Mouse (Mus musculus) hindbrain, embryonic 15.5 days (tissue): ENCODE data around the gene Bcl10. TPM values are rescaled to one million over a fixed set of nuclear protein-coding genes. Genes with fewer than 3 reads are reported as not detected.

Experiments used
- ATAC-seq: fragments of 200-750 bp; cut with Nextera tagmentation; 2 replicates; pipeline ENCODE4 v1.8.0; 2017; ENCODE audit warnings: low read depth, moderate number of reproducible peaks, moderate TSS enrichment; ENCODE audit not compliant: low FRiP score
- H3K27ac ChIP-seq: fragments of 300-500 bp; sonication (generic); replicated peaks from 2 replicates; pipeline ENCODE4 v1.5.1; 2015; ENCODE audit warnings: mild to moderate bottlenecking, inconsistent platforms
- H3K27me3 ChIP-seq: fragments of 300-500 bp; sonication (generic); 2 replicates; pipeline ENCODE4 v1.6.1; 2015; ENCODE audit warnings: control low read depth, inconsistent platforms
- H3K36me3 ChIP-seq: fragments of 300-500 bp; sonication (generic); 2 replicates; pipeline ENCODE4 v1.6.1; 2015; ENCODE audit warnings: control low read depth, inconsistent platforms
- H3K4me1 ChIP-seq: fragments of 300-500 bp; sonication (generic); replicated peaks from 2 replicates; pipeline ENCODE4 v1.6.1; 2015; ENCODE audit warnings: control low read depth, inconsistent platforms
- H3K4me2 ChIP-seq: fragments of 300-500 bp; sonication (generic); 2 replicates; pipeline ENCODE4 v1.6.1; 2015; ENCODE audit warnings: moderate library complexity, mild to moderate bottlenecking, inconsistent platforms
- H3K4me3 ChIP-seq: fragments of 300-500 bp; sonication (generic); 2 replicates; pipeline ENCODE4 v1.5.1; 2015; ENCODE audit warnings: mild to moderate bottlenecking, inconsistent platforms
- H3K9ac ChIP-seq: fragments of 300-500 bp; sonication (generic); 2 replicates; pipeline ENCODE4 v1.6.1; 2015; ENCODE audit warnings: inconsistent platforms
- H3K9me3 ChIP-seq: fragments of 300-500 bp; sonication (generic); 2 replicates; pipeline ENCODE4 v1.6.1; 2016; ENCODE audit warnings: control low read depth, inconsistent platforms
- WGBS: fragments of 180-500 bp; shearing (Covaris S2); methylation state at CpG from one replicate; pipeline ENCODE4 v1.1.7; 2015; 5-methylcytosine and 5-hydroxymethylcytosine counted together
- polyA plus RNA-seq: library from polyadenylated mRNA; unstranded; fragments of >200 nt; fragmentation: Nextera tagmentation; extraction: Ambion mirVana; gene quantifications from 2 replicates; pipeline ENCODE4 v1.2.1, GENCODE M21; 2015

Gene Bcl10
- polyA plus RNA-seq, 1 experiment from 2014 or later, result 34.8 TPM

DNA sequence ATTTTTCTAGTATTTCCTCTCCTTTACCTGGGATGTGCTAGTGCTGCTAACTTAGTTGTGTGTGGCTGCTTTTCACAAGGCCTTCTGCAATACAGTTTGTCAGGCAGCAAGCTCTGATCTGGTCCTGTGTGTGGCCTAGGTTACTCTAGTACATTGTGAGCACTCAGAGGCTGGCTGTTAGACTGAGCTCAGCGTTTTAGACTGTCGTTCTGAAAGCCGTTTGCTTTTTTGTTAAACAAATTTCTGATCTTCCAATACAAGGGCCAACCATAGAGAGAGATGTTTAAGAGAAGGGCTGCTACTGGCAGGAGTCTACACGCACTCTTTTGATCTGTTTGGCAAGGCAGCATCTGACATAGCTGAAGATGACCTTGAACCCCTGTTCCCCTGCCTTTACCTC, 17.4 kb downstream of the Bcl10 start:
- Histone ChIP-seq H3K36me3 (peaks cover 29% of the 10 kb centered on the region), H3K9ac (no peak overlapping the region), H3K4me3 (no peak overlapping the region), H3K4me2 (no peak overlapping the region; the same call in 1 of the 2 replicates), H3K27me3 (no peaks in the 10 kb centered on the region), H3K9me3 (no peaks in the 10 kb centered on the region), H3K4me1 (peaks cover 26% of the 10 kb centered on the region), H3K27ac (no peak overlapping the region)
- no peak for ATAC-seq
- WGBS, result 84% methylated on average over 4 of the region's 4 CpGs

DNA sequence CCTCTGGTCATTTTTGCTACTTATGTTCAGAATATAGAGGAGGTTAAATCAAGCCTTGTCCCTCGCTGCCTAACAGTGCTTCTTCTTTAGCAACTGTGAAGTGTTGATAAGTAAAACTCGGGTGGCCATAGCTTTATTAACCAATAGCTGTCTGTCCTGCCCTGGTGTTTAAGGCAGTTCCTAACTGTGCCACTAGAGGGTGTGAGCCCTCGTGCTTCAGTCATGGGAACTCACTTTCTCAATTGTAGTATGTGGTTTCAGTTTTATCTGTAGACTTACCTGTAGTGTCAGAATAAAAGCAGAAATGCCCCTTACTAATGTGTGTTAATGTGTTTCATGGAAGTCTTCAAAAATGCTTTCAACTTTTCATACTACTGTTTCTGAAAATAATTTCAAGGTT, 19.4 kb downstream of the Bcl10 start:
- WGBS, result 15% methylated on average over 3 of the region's 3 CpGs
- H3K4me1 ChIP-seq, result peaks cover 26% of the 10 kb centered on the region
- no peak overlapping the region for H3K27ac ChIP-seq
- H3K4me2 ChIP-seq, result no peak overlapping the region
- no peak overlapping the region for H3K9ac ChIP-seq
- no peaks in the 10 kb centered on the region for H3K9me3 ChIP-seq
- peaks cover 30% of the 10 kb centered on the region for H3K36me3 ChIP-seq
- H3K27me3 ChIP-seq, result no peaks in the 10 kb centered on the region
- H3K4me3 ChIP-seq, result no peak overlapping the region
- no peak for ATAC-seq

DNA sequence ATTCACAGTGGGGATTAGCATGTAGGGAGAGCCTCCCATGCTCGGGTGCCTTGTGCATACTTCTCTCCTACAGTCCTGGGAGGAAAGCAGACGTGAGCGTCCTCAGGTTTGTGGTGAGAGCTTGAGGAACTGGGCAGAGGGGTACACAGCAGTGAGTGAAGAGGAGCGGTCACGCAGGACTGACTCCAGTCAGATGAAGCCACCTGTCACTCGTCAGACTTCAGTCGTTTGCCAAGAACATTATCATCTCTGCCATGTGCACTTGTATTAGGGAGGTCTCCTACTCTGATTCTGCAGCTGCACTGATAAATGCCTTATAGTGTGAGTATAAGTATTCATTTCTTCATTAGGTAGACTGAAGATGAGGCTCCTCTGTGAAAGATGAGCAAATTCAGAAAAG, 21.7 kb downstream of the Bcl10 start:
- H3K9me3 ChIP-seq, result no peaks in the 10 kb centered on the region
- peaks cover 3% of the 10 kb centered on the region for H3K27me3 ChIP-seq
- H3K9ac ChIP-seq, result no peak overlapping the region
- peaks cover 18% of the 10 kb centered on the region for H3K4me1 ChIP-seq
- H3K27ac ChIP-seq, result no peak overlapping the region
- no peak overlapping the region for H3K4me3 ChIP-seq
- H3K4me2 ChIP-seq, result no peak overlapping the region
- ATAC-seq, result no peak
- WGBS, result 81% methylated on average over 7 of the region's 7 CpGs
- H3K36me3 ChIP-seq, result peaks cover 30% of the 10 kb centered on the region

DNA sequence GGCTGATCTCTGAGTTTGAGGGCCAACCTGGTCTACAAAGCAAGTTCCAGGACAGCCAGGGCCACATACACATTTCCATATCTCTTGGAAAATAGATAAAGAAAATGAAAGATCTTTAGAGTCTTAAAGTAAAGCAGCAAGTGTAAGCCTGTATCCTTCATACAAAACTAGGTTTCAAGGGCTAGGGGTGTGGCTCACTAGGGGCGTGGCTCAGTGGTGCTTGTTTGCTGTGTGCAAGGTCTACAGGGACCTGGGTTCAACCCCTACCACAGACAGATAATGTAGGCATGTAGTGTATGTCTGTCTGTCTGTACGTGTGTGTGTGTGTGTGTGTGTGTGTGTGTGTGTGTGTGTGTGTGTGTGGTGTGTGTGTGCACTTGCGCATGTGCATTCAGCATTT, 23.3 kb downstream of the Bcl10 start:
- 89% methylated on average over 3 of the region's 3 CpGs for WGBS
- Histone ChIP-seq H3K9ac (no peak overlapping the region), H3K27ac (no peak overlapping the region), H3K4me3 (no peak overlapping the region), H3K27me3 (peaks cover 5% of the 10 kb centered on the region), H3K36me3 (peaks cover 22% of the 10 kb centered on the region), H3K4me1 (peaks cover 13% of the 10 kb centered on the region), H3K4me2 (no peak overlapping the region), H3K9me3 (no peaks in the 10 kb centered on the region)
- no peak for ATAC-seq

DNA sequence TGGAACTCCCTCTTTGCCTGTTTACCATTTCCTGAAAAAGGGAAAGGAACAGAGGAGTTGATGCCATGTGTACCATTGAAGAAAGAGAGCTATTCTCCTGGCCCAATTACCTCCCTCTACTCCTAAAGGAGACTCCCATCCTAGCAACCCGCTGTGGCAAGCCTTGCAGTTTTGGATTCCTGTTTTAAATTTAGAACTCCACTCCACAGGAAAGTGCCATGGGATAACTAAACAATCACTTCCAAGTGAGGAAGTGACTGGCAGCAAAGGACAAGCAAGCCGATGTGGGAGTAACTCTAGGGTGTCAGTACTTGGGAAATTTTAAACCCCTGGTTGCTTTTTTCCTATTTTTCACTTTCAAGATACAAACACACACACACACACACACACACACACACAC, 24.1 kb downstream of the Bcl10 start:
- H3K36me3 ChIP-seq, result peaks cover 22% of the 10 kb centered on the region
- H3K27me3 ChIP-seq, result peaks cover 5% of the 10 kb centered on the region
- H3K4me1 ChIP-seq, result peaks cover 13% of the 10 kb centered on the region
- no peak overlapping the region for H3K9ac ChIP-seq
- H3K4me3 ChIP-seq, result no peak overlapping the region
- WGBS, result 67% methylated on average over 2 of the region's 2 CpGs
- no peak overlapping the region for H3K4me2 ChIP-seq
- no peaks in the 10 kb centered on the region for H3K9me3 ChIP-seq
- ATAC-seq, result no peak
- H3K27ac ChIP-seq, result no peak overlapping the region

DNA sequence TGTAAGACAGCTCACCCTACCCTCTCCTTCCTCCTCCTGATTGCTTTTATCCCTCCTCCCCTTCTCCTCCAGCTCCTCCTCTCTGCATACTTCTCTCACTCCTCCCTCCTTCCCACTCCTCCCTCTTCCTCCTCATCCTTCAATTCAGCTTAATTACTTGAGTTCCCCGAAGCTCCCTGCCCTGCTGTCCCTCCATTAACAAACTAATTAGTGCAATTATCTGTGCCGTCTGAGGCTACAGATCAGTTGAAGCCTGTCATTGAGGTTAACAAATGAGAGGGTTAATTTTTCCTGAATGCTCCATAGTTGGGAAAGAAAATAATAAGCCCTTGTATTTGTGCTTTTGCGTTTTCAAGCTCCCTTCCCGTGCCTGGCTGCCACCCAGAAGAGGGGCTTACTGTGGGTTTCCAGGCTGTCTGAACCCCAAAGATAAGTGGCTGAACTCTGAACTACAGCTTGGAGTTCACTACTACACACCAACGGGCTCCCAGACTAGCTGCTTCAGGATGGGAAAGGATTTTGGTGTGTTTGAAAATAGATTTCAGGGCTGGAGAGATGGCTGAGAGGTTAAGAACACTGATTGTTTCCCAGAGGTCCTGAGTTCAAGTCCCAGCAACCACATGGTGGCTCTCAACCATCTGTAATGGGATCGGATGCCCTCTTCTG, 25.1 kb downstream of the Bcl10 start:
- no peak overlapping the region for H3K4me2 ChIP-seq
- WGBS, result 35% methylated on average over 6 of the region's 6 CpGs
- H3K9ac ChIP-seq, result no peak overlapping the region
- no peak overlapping the region for H3K27ac ChIP-seq
- no peaks in the 10 kb centered on the region for H3K9me3 ChIP-seq
- no peak for ATAC-seq
- H3K4me1 ChIP-seq, result peaks cover 9% of the 10 kb centered on the region
- no peak overlapping the region for H3K4me3 ChIP-seq
- H3K27me3 ChIP-seq, result peaks cover 5% of the 10 kb centered on the region
- H3K36me3 ChIP-seq, result peaks cover 22% of the 10 kb centered on the region

DNA sequence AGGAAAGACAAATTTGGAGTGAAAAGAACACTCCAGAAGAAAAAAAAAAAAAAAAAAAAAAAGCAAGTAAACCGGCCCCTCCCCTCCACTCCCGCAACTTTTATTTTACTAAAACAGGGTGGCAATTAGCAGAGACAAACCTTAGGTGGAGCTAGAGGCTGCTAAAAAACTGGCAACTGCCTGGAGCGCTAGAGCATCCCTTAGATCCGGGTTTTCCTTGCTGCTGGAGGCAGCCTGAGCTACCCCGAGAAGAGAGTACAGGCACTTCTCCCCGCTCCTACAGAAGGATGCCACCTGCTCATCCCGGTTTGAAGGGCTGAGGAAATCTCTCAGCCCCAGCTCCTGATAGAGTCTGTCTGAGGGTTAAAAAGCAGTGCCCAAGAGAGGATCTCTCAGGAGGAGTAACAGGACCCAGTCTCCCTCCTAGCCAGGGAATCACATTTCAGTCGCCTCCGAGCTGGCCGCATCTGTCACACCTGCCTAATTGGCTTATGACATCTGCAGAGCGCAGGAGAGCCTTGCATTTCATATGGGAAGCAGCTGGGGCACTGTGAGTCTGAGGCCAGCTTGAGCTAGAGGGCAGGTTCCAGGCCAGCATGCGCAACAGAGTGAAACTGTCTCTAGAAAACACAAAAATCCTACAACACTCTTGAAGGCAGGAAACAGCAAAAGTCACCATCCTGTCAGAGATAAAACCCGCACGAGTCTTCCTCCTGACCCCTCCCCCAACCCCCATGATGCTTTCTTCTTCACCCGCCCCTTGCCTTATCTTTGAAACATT, 27.6 kb downstream of the Bcl10 start:
- Histone ChIP-seq H3K36me3 (no peaks in the 10 kb centered on the region), H3K4me2 (peak overlapping the region; percentile 46), H3K9me3 (no peaks in the 10 kb centered on the region), H3K9ac (no peak overlapping the region), H3K4me3 (peak overlapping the region; percentile 11; the same call in 1 of the 2 replicates), H3K27me3 (peaks cover 5% of the 10 kb centered on the region), H3K27ac (no peak overlapping the region), H3K4me1 (peaks cover 5% of the 10 kb centered on the region)
- peak; percentile 78 for ATAC-seq
- 8% methylated on average over 15 of the region's 15 CpGs for WGBS

DNA sequence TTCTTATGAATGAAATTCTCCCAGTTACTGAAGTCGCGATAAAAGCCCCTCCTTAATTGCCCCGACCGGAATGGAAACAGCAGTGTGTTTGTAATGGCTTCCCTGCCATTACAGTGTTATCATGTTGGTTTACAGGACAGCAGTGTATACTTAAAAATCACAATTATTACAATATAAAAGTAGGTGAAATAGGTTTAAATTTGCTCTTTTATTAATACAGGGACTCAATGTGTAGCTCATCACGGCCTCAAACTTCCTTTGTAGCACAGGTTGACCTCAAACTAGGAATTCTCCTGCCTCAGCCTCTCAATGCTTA, 28.2 kb downstream of the Bcl10 start:
- Histone ChIP-seq H3K4me2 (peak overlapping the region; percentile 46), H3K27me3 (peaks cover 5% of the 10 kb centered on the region), H3K4me1 (peaks cover 5% of the 10 kb centered on the region), H3K36me3 (no peaks in the 10 kb centered on the region), H3K9ac (no peak overlapping the region), H3K27ac (no peak overlapping the region), H3K4me3 (0 out of 2 replicates have a peak overlapping the region, but pooled peaks have one; percentile 11), H3K9me3 (no peaks in the 10 kb centered on the region)
- no peak for ATAC-seq
- 51% methylated on average over 5 of the region's 5 CpGs for WGBS

DNA sequence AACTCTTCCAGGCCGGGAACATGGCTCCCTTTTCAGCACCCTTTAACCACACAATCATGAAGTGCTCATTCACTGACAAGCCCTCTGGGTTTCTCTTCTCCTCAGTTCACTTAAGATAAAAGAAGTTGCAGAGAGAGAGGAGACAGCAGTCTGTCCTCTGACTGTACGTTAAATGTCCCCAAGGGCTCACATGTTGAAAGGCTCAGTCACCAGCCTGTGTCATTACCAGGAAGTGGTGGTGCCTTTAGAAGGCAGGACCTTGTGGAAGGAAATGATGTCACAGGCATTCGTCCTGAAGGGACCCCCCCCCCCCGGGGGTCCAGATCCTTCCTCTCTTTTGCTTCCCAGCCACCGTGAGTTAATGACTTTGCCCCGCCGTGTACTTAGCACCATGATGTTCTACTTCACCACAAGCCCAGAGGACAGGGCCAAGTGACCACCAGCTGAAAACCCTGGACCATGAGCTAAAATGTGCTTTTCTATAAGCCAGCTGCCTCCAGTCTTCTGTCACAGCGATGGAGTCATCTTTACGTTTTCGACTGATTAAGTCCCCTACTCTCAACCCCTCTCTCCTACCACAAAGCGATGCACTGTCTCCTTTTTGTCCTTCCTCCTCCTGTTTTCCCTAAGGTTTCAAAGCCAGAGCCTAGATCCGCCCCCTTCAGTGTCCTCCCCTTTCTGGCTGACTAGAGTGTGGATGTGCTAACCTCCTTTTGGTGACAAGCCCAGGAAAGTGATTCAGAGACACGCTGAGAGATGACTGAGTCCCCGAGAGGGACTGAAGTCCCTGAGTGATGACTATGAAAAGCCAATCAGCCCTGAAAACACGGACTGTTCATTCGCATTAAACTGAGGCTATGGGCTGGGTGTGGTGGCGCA, 28.9 kb downstream of the Bcl10 start:
- Histone ChIP-seq H3K9ac (no peak overlapping the region), H3K4me1 (peaks cover 5% of the 10 kb centered on the region), H3K27ac (no peak overlapping the region), H3K4me2 (no peak overlapping the region), H3K9me3 (no peaks in the 10 kb centered on the region), H3K4me3 (no peak overlapping the region), H3K36me3 (no peaks in the 10 kb centered on the region), H3K27me3 (peaks cover 5% of the 10 kb centered on the region)
- 69% methylated on average over 17 of the region's 17 CpGs for WGBS
- ATAC-seq, result no peak

DNA sequence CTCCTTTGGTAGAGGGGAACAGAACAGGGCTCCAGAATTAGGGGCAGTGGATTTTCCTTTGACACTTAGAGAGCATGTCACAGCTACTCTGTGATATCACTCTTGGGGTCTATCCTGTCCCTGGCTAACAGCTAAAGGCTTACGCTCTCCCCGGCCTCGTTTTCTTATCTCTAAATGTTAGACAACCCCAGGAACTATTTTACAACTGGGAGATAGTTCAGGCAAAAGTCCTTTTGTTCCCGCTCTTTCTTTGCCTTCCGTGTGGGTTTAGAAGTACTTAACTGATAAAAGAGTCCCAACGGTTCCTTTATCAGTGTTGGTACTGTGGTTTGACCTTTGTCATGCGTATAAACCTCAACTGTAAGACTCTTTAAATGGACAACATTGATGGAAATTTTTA, 30.3 kb downstream of the Bcl10 start:
- no peak for ATAC-seq
- peaks cover 5% of the 10 kb centered on the region for H3K27me3 ChIP-seq
- H3K4me3 ChIP-seq, result no peak overlapping the region
- no peaks in the 10 kb centered on the region for H3K36me3 ChIP-seq
- H3K9ac ChIP-seq, result no peak overlapping the region
- H3K9me3 ChIP-seq, result no peaks in the 10 kb centered on the region
- WGBS, result 89% methylated on average over 7 of the region's 7 CpGs
- H3K27ac ChIP-seq, result no peak overlapping the region
- peaks cover 5% of the 10 kb centered on the region; the same call in 1 of the 2 replicates for H3K4me1 ChIP-seq
- H3K4me2 ChIP-seq, result no peak overlapping the region

DNA sequence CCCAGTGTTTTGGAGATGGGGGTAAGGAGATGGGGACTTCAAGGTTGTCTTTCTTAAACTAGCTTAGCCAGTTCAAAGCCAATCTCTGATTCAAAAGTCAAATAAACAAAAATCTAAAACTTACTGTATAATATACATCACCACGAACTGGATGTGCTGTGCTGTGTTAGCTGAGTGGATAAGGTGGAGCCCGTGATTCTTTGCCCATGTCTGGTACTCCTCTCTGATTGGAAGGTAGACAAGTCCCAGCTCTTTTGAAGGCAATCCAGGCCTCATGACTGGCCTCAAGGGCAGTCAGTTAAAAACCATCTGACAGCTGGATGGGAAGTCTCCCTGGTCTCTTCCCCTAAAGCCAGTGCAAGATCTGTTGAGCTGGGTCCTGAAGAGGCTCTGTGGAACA, 30.8 kb downstream of the Bcl10 start:
- H3K4me2 ChIP-seq, result no peak overlapping the region

DNA sequence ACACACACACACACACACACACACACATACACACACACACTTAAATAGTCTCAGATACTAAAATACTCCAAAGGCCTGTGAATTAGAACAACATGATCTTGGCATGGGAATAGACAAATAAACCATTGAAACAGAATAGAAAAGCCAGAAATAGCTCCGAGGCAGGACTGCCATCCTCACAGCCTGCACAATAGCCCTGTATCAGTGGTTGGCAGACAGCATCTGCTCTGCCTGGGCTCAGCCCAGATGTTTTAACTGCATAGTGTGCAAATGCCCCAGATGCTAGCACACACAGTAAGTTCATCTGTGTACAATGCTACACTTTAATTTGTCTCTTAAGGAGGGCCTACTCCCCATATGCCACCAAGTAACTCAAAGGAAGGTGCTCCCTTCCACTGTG, 37.2 kb downstream of the Bcl10 start:
- peaks cover 23% of the 10 kb centered on the region for H3K27me3 ChIP-seq
- no peak overlapping the region for H3K4me3 ChIP-seq
- H3K27ac ChIP-seq, result no peak overlapping the region
- 35% methylated on average over 1 of the region's 1 CpGs for WGBS
- ATAC-seq, result no peak
- H3K9me3 ChIP-seq, result no peaks in the 10 kb centered on the region
- no peak overlapping the region for H3K4me2 ChIP-seq
- no peak overlapping the region for H3K9ac ChIP-seq
- H3K4me1 ChIP-seq, result peaks cover 18% of the 10 kb centered on the region
- H3K36me3 ChIP-seq, result no peaks in the 10 kb centered on the region

More for the DNA sequence above, 30.8 kb downstream of the Bcl10 start:
- Histone ChIP-seq H3K27me3 (peaks cover 5% of the 10 kb centered on the region), H3K36me3 (no peaks in the 10 kb centered on the region), H3K27ac (no peak overlapping the region), H3K4me3 (no peak overlapping the region), H3K4me1 (peaks cover 5% of the 10 kb centered on the region; the same call in 1 of the 2 replicates), H3K9ac (no peak overlapping the region), H3K9me3 (no peaks in the 10 kb centered on the region)
- 90% methylated on average over 2 of the region's 2 CpGs for WGBS
- ATAC-seq, result no peak
